Mouse (Mus musculus) heart, embryonic 11.5 days (tissue): ENCODE results near the gene Pigt. TPM values are rescaled to one million over a fixed set of nuclear protein-coding genes. Genes with fewer than 3 reads are reported as not detected.

Experiments
- polyA plus RNA-seq: library from polyadenylated mRNA; unstranded; fragments of >200 nt; fragmentation: Nextera tagmentation; extraction: Ambion mirVana; gene quantifications from 2 replicates; pipeline ENCODE4 v1.2.1, GENCODE M21; 2014

Gene Pigt
- polyA plus RNA-seq, 1 experiment from 2014 or later, result 63.0 TPM

Other genes with a start within 250 kb of the Pigt start
- not detected in 2 replicates for gene Svs3b, start 240.9 kb upstream of the Pigt start, polyA plus RNA-seq
- not detected in 2 replicates for gene Svs4, start 219.1 kb upstream of the Pigt start, polyA plus RNA-seq
- gene Svs3a, start 208.3 kb upstream of the Pigt start, polyA plus RNA-seq, result not detected in 2 replicates
- not detected in 2 replicates for gene Svs6, start 180.8 kb upstream of the Pigt start, polyA plus RNA-seq
- gene Svs5, start 164.8 kb upstream of the Pigt start, polyA plus RNA-seq, result not detected in 2 replicates
- gene Slpi, start 108.4 kb upstream of the Pigt start, polyA plus RNA-seq, result 0.39 and 0.97 TPM in 2 replicates
- 0.06 and 0.19 TPM in 2 replicates for gene Rbpjl, start 94.4 kb upstream of the Pigt start, polyA plus RNA-seq
- 0.34 and 0.77 TPM in 2 replicates for gene Matn4, start 92.4 kb upstream of the Pigt start, polyA plus RNA-seq
- gene Sdc4, start 53.6 kb upstream of the Pigt start, polyA plus RNA-seq, result 33.9 and 34.6 TPM in 2 replicates
- 37.0 and 42.3 TPM in 2 replicates for gene Sys1, start 40.6 kb upstream of the Pigt start, polyA plus RNA-seq
- 4.8 and 8.4 TPM in 2 replicates for gene Gm20458, start 36.6 kb upstream of the Pigt start, polyA plus RNA-seq
- not detected in 2 replicates for gene Trp53tg5, start 23.8 kb upstream of the Pigt start, polyA plus RNA-seq
- 16.5 and 21.9 TPM in 2 replicates for gene Dbndd2, start 11.4 kb upstream of the Pigt start, polyA plus RNA-seq
- gene Wfdc2, start 64.9 kb downstream of the Pigt start, polyA plus RNA-seq, result 6.6 and 10.3 TPM in 2 replicates
- not detected in 2 replicates for gene Spint3, start 75.9 kb downstream of the Pigt start, polyA plus RNA-seq
- not detected in 2 replicates for gene Wfdc6a, start 87.9 kb downstream of the Pigt start, polyA plus RNA-seq
- not detected in 2 replicates for gene Eppin, start 96.1 kb downstream of the Pigt start, polyA plus RNA-seq
- not detected in 2 replicates for gene Wfdc6b, start 116.0 kb downstream of the Pigt start, polyA plus RNA-seq
- gene Wfdc8, start 116.1 kb downstream of the Pigt start, polyA plus RNA-seq, result not detected in 2 replicates
- gene Wfdc16, start 141.3 kb downstream of the Pigt start, polyA plus RNA-seq, result not detected in 2 replicates
- gene Wfdc10, start 158.5 kb downstream of the Pigt start, polyA plus RNA-seq, result 0.53 TPM in 1 of 2 replicates, not detected in the other
- not detected in 2 replicates for gene Wfdc9, start 159.1 kb downstream of the Pigt start, polyA plus RNA-seq
- not detected in 2 replicates for gene Wfdc11, start 176.6 kb downstream of the Pigt start, polyA plus RNA-seq
- gene Wfdc13, start 187.6 kb downstream of the Pigt start, polyA plus RNA-seq, result not detected in 2 replicates
- gene Spint4, start 201.0 kb downstream of the Pigt start, polyA plus RNA-seq, result not detected in 2 replicates
- gene Spint5, start 217.8 kb downstream of the Pigt start, polyA plus RNA-seq, result not detected in 2 replicates
- 0.19 TPM in 1 of 2 replicates, not detected in the other for gene Wfdc3, start 248.4 kb downstream of the Pigt start, polyA plus RNA-seq
- 52.6 and 57.3 TPM in 2 replicates for gene Dnttip1, start 248.5 kb downstream of the Pigt start, polyA plus RNA-seq